Mouse (Mus musculus) liver, embryonic 13.5 days (tissue): ENCODE measurements around the gene Gga1. TPM values are rescaled to one million over a fixed set of nuclear protein-coding genes. Genes with fewer than 3 reads are reported as not detected.

Experiments
- microRNA-seq: library from miRNA; unstranded; fragments of <30 nt; microRNA quantifications from one replicate; pipeline ENCODE4, GENCODE M21; 2016
- polyA plus RNA-seq: library from polyadenylated mRNA; unstranded; fragments of >200 nt; fragmentation: Nextera tagmentation; extraction: Ambion mirVana; gene quantifications from 2 replicates; pipeline ENCODE4 v1.2.1, GENCODE M21; 2015

Gga1 gene
- polyA plus RNA-seq, 1 experiment from 2014 or later: 20.7 TPM

Small RNA genes lying within 50 kb of the gene (microRNA-seq; reads per million reads assigned to microRNA genes)
- gene Mir6955: not detected

Other genes with a start within 250 kb of the Gga1 start
- gene Elfn2, start 158.4 kb upstream of the Gga1 start, polyA plus RNA-seq: 0.01 TPM in 1 of 2 replicates, not detected in the other
- gene Mfng, start 103.7 kb upstream of the Gga1 start, polyA plus RNA-seq: 7.0 and 7.2 TPM in 2 replicates
- gene Card10, start 74.1 kb upstream of the Gga1 start, polyA plus RNA-seq: 1.1 and 1.3 TPM in 2 replicates
- gene Cdc42ep1, start 34.6 kb upstream of the Gga1 start, polyA plus RNA-seq: 9.5 and 10.8 TPM in 2 replicates
- 10.0 and 13.7 TPM in 2 replicates for gene Lgals2, start 21.7 kb upstream of the Gga1 start, polyA plus RNA-seq
- 0.15 and 0.16 TPM in 2 replicates for gene Gm49510, start 22.5 kb downstream of the Gga1 start, polyA plus RNA-seq
- 17.7 and 22.2 TPM in 2 replicates for gene Sh3bp1, start 22.6 kb downstream of the Gga1 start, polyA plus RNA-seq
- gene Pdxp, start 36.7 kb downstream of the Gga1 start, polyA plus RNA-seq: 6.9 and 7.4 TPM in 2 replicates
- 683 and 710 TPM in 2 replicates for gene Lgals1, start 49.5 kb downstream of the Gga1 start, polyA plus RNA-seq
- gene Nol12, start 57.7 kb downstream of the Gga1 start, polyA plus RNA-seq: 45.6 and 48.9 TPM in 2 replicates
- 12.9 and 18.8 TPM in 2 replicates for gene Triobp, start 70.5 kb downstream of the Gga1 start, polyA plus RNA-seq
- 85.3 and 101 TPM in 2 replicates for gene H1f0, start 151.3 kb downstream of the Gga1 start, polyA plus RNA-seq
- gene Galr3, start 164.7 kb downstream of the Gga1 start, polyA plus RNA-seq: 0.13 and 0.20 TPM in 2 replicates
- 47.9 and 49.6 TPM in 2 replicates for gene Ankrd54, start 185.7 kb downstream of the Gga1 start, polyA plus RNA-seq
- gene Eif3l, start 198.0 kb downstream of the Gga1 start, polyA plus RNA-seq: 171 and 185 TPM in 2 replicates
- gene Micall1, start 231.7 kb downstream of the Gga1 start, polyA plus RNA-seq: 1.0 and 1.2 TPM in 2 replicates